Mouse (Mus musculus) stomach, postnatal 0 days (tissue): ENCODE measurements around the gene Zfp729a.

ENCODE experiments used
- CTCF ChIP-seq: IDR thresholded peaks from 2 replicates; pipeline ENCODE4 v1.5.1; 2016; ENCODE audit warnings: antibody characterized with exemption, low read depth, mild to moderate bottlenecking, moderate library complexity
- EP300 ChIP-seq: optimal IDR thresholded peaks from 2 replicates; pipeline ENCODE3; 2016; ENCODE audit warnings: antibody characterized with exemption

DNA sequence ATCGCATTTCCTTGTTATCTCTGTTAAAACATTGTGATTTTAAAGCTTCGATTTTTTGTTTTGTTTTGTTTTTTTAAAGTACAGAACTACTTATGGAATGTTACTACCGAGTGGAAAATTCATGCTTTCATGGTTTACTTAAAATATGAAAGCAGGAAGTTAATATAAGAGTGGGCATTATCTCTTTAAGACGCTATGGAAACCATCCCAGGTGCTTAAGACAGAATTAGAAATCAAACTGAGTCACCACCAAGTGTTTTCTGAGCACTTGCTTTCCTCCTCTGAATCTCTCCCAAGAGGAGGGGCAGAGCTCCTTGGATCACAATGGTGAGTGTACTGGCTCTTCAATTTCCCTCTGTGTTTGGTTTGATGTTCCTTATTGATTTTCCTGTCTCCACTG lies 27.5 kb downstream of the Zfp729a start:
- TF ChIP-seq CTCF (no peak), EP300 (no peak)
